16 mouse cellular contexts compared by ENCODE assay signal in the genomic region with DNA sequence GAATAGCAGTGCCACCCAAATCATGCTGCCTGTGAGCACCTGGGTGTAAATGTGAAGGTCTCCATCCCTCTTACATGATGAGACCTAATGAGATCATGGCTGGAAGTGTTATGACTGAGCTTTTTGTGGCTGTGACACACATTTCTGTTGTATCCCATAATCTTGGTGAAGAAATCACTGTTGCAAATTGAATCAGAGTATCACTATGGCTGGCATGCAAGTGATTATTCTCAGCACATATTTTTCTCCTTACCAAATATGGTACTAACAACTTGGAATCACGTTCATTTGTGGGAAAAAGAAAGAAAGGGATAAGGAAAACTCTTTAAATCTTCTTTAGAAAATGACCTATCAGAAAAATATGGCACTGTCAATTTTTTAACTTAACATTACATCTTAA.
"Had no signal": no experiment of that assay in that cellular context is flagged by ENCODE, and none has a peak within 500 bp of the region (broad histone marks: within the 10 kb centered on the region; RNA-seq: fewer than 3 reads in every experiment).

No protein-coding gene starts in this region.

- H3K4me1 ChIP-seq: midbrain, embryonic 10.5 days; midbrain, embryonic 13.5 days; neural tube, embryonic 13.5 days; neural tube, embryonic 15.5 days; stomach, embryonic 15.5 days had no signal

- H3K27me3 ChIP-seq: midbrain, embryonic 13.5 days; neural tube, embryonic 13.5 days; neural tube, embryonic 15.5 days; stomach, embryonic 15.5 days had no signal

- H3K4me3 ChIP-seq: midbrain, embryonic 10.5 days; midbrain, embryonic 13.5 days; myocyte; neural tube, embryonic 13.5 days; neural tube, embryonic 15.5 days; stomach, embryonic 15.5 days had no signal

- DNase-seq: lung, adult 18-20 months; lung, embryonic 14.5 days; lung, postnatal 10 days; lung, postnatal 4 days; retina, postnatal 1 day; right cerebral cortex, postnatal 14 days; thymus, adult 2 months; thymus, postnatal 25 days; thymus, postnatal 4 days had no signal

- H3K36me3 ChIP-seq: midbrain, embryonic 10.5 days; midbrain, embryonic 13.5 days; neural tube, embryonic 13.5 days; neural tube, embryonic 15.5 days; stomach, embryonic 15.5 days had no signal

- H3K27ac ChIP-seq: midbrain, embryonic 10.5 days; midbrain, embryonic 13.5 days; neural tube, embryonic 13.5 days; neural tube, embryonic 15.5 days; stomach, embryonic 15.5 days; stomach, postnatal 0 days had no signal
